Mouse (Mus musculus) cerebellum, adult 2 months (tissue): ENCODE results near the gene Zfp866. TPM values are rescaled to one million over a fixed set of nuclear protein-coding genes. Genes with fewer than 3 reads are reported as not detected.
A peak's percentile ranks its signal among the peaks of the same experiment; 100 is the strongest.

Experiments used
- DNase-seq, 2 experiments: peaks; one replicate each; pipeline ENCODE4 v3.0.0; 2021
- H3K27ac ChIP-seq: fragments of 200-500 bp; 2 replicates; pipeline ENCODE4 v1.5.1; 2012; ENCODE audit warnings: low read length, control low read depth, inconsistent platforms; ENCODE audit not compliant: insufficient read depth
- H3K27me3 ChIP-seq: fragments of 200-500 bp; 2 replicates; pipeline ENCODE4 v1.6.1; 2012; ENCODE audit warnings: inconsistent platforms, mild to moderate bottlenecking, low read length, moderate library complexity; ENCODE audit not compliant: control insufficient read depth, insufficient read depth
- H3K4me1 ChIP-seq: fragments of 200-500 bp; 2 replicates; pipeline ENCODE4 v1.6.1; 2011; ENCODE audit warnings: low read length; ENCODE audit not compliant: control insufficient read depth, insufficient read depth
- H3K4me3 ChIP-seq: fragments of 200-500 bp; replicated peaks from 2 replicates; pipeline ENCODE3; 2011; ENCODE audit warnings: mild to moderate bottlenecking, low read depth, low read length, control low read depth; ENCODE audit not compliant: insufficient read depth
- CTCF ChIP-seq: fragments of 200-500 bp; IDR thresholded peaks from 2 replicates; pipeline ENCODE4 v1.5.1; 2011; ENCODE audit warnings: low read depth, mild to moderate bottlenecking, control low read depth, low read length, moderate library complexity, borderline replicate concordance; ENCODE audit not compliant: insufficient read depth
- POLR2A ChIP-seq: fragments of 200-500 bp; IDR thresholded peaks from 2 replicates; pipeline ENCODE4 v1.6.1; 2011; ENCODE audit warnings: low read length, control low read depth, borderline replicate concordance; ENCODE audit not compliant: insufficient read depth
- WGBS: fragments of 180-500 bp; shearing (Covaris S2); methylation state at CpG from one replicate; pipeline ENCODE4 v1.1.7; 2018; 5-methylcytosine and 5-hydroxymethylcytosine counted together
- polyA plus RNA-seq: library from polyadenylated mRNA; depleted of rRNA; stranded (reverse); fragments of >200 nt; gene quantifications from 2 replicates; pipeline ENCODE4 v1.2.3, GENCODE M21; 2012

The Zfp866 gene
- polyA plus RNA-seq, 1 experiment: 30.6 TPM

- peak in 1 of 2 experiments; percentile 6 for DNase-seq
- Histone ChIP-seq H3K4me1 (peaks cover 4% of the 10 kb centered on the region; the same call in 1 of the 2 replicates), H3K4me3 (no peak overlapping the region), H3K27me3 (no peaks in the 10 kb centered on the region), H3K27ac (no peak overlapping the region)
- TF ChIP-seq CTCF: no peak
- WGBS: 95% methylated on average over 16 of the region's 16 CpGs
Measured at GRCm38 (mm10) chr8:69796721-69797345, 5.9 kb upstream of the Zfp866 start.

GRCm38 (mm10) chr8:69794901-69795300 is 3.9 kb upstream of the Zfp866 start:
- TF ChIP-seq CTCF: no peak
- no peak for TF ChIP-seq POLR2A
- WGBS: 85% methylated on average over 6 of the region's 6 CpGs
- Histone ChIP-seq H3K4me1 (peaks cover 4% of the 10 kb centered on the region; the same call in 1 of the 2 replicates), H3K27ac (no peak overlapping the region), H3K4me3 (no peak overlapping the region), H3K27me3 (no peaks in the 10 kb centered on the region)
- DNase-seq: peak in 1 of 2 experiments; percentile 2

GRCm38 (mm10) chr8:69794096-69794495 is 3.1 kb upstream of the Zfp866 start:
- 97% methylated on average over 3 of the region's 3 CpGs for WGBS
- no peaks in the 10 kb centered on the region for H3K27me3 ChIP-seq
- DNase-seq: peak in 1 of 2 experiments; percentile 7
- H3K4me3 ChIP-seq: no peak overlapping the region
- no peak overlapping the region for H3K27ac ChIP-seq
- H3K4me1 ChIP-seq: peaks cover 4% of the 10 kb centered on the region; the same call in 1 of the 2 replicates
- TF ChIP-seq CTCF (no peak), POLR2A (no peak)

- H3K27ac ChIP-seq: no peak overlapping the region
- no peaks in the 10 kb centered on the region for H3K27me3 ChIP-seq
- TF ChIP-seq CTCF (no peak), POLR2A (no peak)
- 86% methylated on average over 4 of the region's 4 CpGs for WGBS
- no peak overlapping the region for H3K4me3 ChIP-seq
- DNase-seq: peak in 1 of 2 experiments; percentile 4
- H3K4me1 ChIP-seq: peaks cover 4% of the 10 kb centered on the region; the same call in 1 of the 2 replicates
Measured at GRCm38 (mm10) chr8:69793666-69794065, 2.7 kb upstream of the Zfp866 start.

- Histone ChIP-seq H3K27ac (peak overlapping the region; percentile 56; the same call in 1 of the 2 replicates), H3K4me1 (peaks cover 4% of the 10 kb centered on the region; the same call in 1 of the 2 replicates), H3K27me3 (no peaks in the 10 kb centered on the region), H3K4me3 (peak overlapping the region; percentile 99)
- under 1% methylated on average over 46 of the region's 48 CpGs for WGBS
- DNase-seq: peak in 1 of 2 experiments; percentile 45
- no peak for TF ChIP-seq CTCF
- no peak for TF ChIP-seq POLR2A
Measured at GRCm38 (mm10) chr8:69791415-69792068, 564 bp upstream of the Zfp866 start.

GRCm38 (mm10) chr8:69790364-69790763 is 614 bp downstream of the Zfp866 start:
- Histone ChIP-seq H3K27me3 (no peaks in the 10 kb centered on the region), H3K27ac (no peak overlapping the region; the same call in 1 of the 2 replicates), H3K4me1 (peaks cover 4% of the 10 kb centered on the region; the same call in 1 of the 2 replicates), H3K4me3 (peak overlapping the region; percentile 99)
- WGBS: 34% methylated on average over 11 of the region's 11 CpGs
- TF ChIP-seq CTCF: no peak
- no peak for TF ChIP-seq POLR2A
- no peak for DNase-seq

GRCm38 (mm10) chr8:69789731-69790130 is 1.2 kb downstream of the Zfp866 start:
- Histone ChIP-seq H3K4me3 (no peak overlapping the region), H3K27me3 (no peaks in the 10 kb centered on the region), H3K4me1 (peaks cover 4% of the 10 kb centered on the region; the same call in 1 of the 2 replicates), H3K27ac (no peak overlapping the region)
- DNase-seq: no peak
- 68% methylated on average over 5 of the region's 5 CpGs for WGBS
- TF ChIP-seq POLR2A: no peak
- TF ChIP-seq CTCF: no peak

- 76% methylated on average over 5 of the region's 5 CpGs for WGBS
- Histone ChIP-seq H3K27ac (no peak overlapping the region), H3K4me3 (no peak overlapping the region), H3K27me3 (no peaks in the 10 kb centered on the region), H3K4me1 (peaks cover 4% of the 10 kb centered on the region; the same call in 1 of the 2 replicates)
- TF ChIP-seq CTCF: no peak
- no peak for TF ChIP-seq POLR2A
- DNase-seq: no peak
Measured at GRCm38 (mm10) chr8:69789105-69789504, 1.9 kb downstream of the Zfp866 start.
